Mouse (Mus musculus) liver, postnatal 0 days (tissue): ENCODE data around the gene Rfx4.

Source experiments
- CTCF ChIP-seq: sonication (generic); IDR thresholded peaks from 2 replicates; pipeline ENCODE4 v1.5.1; 2016; ENCODE audit warnings: antibody characterized with exemption, low read depth
- EP300 ChIP-seq: IDR thresholded peaks from 2 replicates; pipeline ENCODE4 v1.6.1; 2016; ENCODE audit warnings: antibody characterized with exemption, low read depth, mild to moderate bottlenecking

DNA sequence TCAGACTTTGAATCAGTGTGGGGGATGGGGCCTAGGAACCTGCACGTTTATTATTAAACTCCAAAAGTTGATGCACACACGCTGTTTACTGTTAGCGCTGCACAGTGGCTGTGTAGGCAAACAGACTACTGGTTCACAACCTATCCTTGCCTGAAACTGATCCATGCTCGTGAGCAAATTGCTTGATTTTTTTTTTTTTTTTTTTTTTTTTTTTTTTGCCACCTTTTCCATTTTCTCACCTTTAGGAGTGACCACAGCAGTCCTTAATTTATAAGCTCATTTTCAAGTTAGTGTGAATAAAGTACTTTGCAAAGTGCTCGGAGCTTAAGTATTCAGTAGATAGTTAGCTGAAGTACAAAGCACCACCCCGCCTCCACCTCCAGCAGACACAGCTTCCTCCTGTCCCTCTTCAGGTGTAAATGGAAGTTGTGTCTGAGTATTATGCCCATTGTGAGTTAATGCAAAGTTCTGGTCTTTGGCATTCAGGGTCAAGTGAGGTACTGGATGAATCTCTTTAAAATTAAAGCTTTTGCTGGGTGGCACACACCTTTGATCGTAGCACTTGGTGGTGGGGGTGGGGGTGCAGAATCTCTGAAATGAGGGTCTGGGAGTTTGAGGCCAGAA, 83.1 kb downstream of the Rfx4 start:
- TF ChIP-seq CTCF (no peak), EP300 (no peak)
